Comparison of ENCODE assay signal across 10 mouse cellular contexts in genomic region chrX:101268025-101268754, GRCm38 (mm10). TPM values are rescaled to one million over a fixed set of nuclear protein-coding genes. Genes with fewer than 3 reads are reported as not detected.
DNase-seq lines count a peak whose midpoint lies in the region; ATAC-seq lines count a peak whose summit lies in the region.
"Had no signal": no experiment of that assay in that cellular context is flagged by ENCODE, and none has a peak within 500 bp of the region (broad histone marks: within the 10 kb centered on the region; RNA-seq: fewer than 3 reads in every experiment).

TSS of gene Il2rg (minus strand) at chrX:101268255.

- no peak within 1 kb of the TSS for H3K27ac ChIP-seq in heart, embryonic 15.5 days

- peak within 1 kb of the TSS; percentile 15; the same call in 1 of the 2 replicates for H3K4me2 ChIP-seq in heart, embryonic 15.5 days

- H3K4me1 ChIP-seq in heart, embryonic 15.5 days (replicated peaks), result no peaks in the 10 kb centered on the region

- H3K9ac ChIP-seq in heart, embryonic 15.5 days, result no peak within 1 kb of the TSS

- ATAC-seq in CD4-positive, CD25-positive, alpha-beta regulatory T cell, adult 4 months, result peak; percentile 92
- no peak; the same call in 1 of the 2 replicates for ATAC-seq in heart, embryonic 15.5 days (replicated peaks; ENCODE audit: insufficient number of reproducible peaks, insufficient read depth, low FRiP score, low read depth)

- H3K36me3 ChIP-seq in heart, embryonic 15.5 days, result no peaks in the 10 kb centered on the region

- no peaks in the 10 kb centered on the region for H3K9me3 ChIP-seq in heart, embryonic 15.5 days (replicated peaks)

- 41% methylated on average over 5 of the region's 5 CpGs for WGBS in heart, embryonic 15.5 days

- peak; percentile 7 for DNase-seq in adrenal gland, postnatal 14 days
- DNase-seq in adrenal gland, adult (ENCODE audit: inconsistent age in 2 of 2, low spot score in 1 of 2), result no peak
- peak; percentile 18 for DNase-seq in lung, postnatal 10 days
- no peak for DNase-seq in left cerebral cortex, adult 18-20 months (ENCODE audit: low spot score in 2 of 2)
- DNase-seq in cerebellum, postnatal 10 days, result no peak
- DNase-seq in urinary bladder, postnatal 14 days (ENCODE audit: low spot score), result no peak
- DNase-seq: layer of hippocampus, adult 9-11 months; right cerebral cortex, postnatal 4 days had no signal

- peak within 1 kb of the TSS; percentile 21; the same call in 1 of the 2 replicates for H3K4me3 ChIP-seq in heart, embryonic 15.5 days

- no peaks in the 10 kb centered on the region for H3K27me3 ChIP-seq in heart, embryonic 15.5 days

RNA-seq across cellular contexts. Expression of gene Il2rg, which starts in this region (rescaled TPM):
- 11.7 and 37.9 TPM in 2 replicates for total RNA-seq in adrenal gland, postnatal 14 days (2021)
- 1,000 to 10,000 TPM; 2,002 to 2,386 TPM for polyA plus RNA-seq in CD4-positive, CD25-positive, alpha-beta regulatory T cell, adult 4 months (2017; shearing (Covaris generic))
- 17.3 and 31.0 TPM in 2 replicates for polyA plus RNA-seq in heart, embryonic 15.5 days (2015; fragmentation: Nextera tagmentation; extraction: Ambion mirVana)
- total RNA-seq in left cerebral cortex, adult 18-20 months (2021), result 1 to 10 TPM in 1 of 2 experiments, under 1 TPM in 1; 0.86 to 1.3 TPM

Comparison
In these comparisons a context has a peak if more than half of its experiments do, and no peak if none do; other contexts are left out.
1. RNA of gene Il2rg (polyA plus RNA-seq): 2,002 to 2,386 TPM in CD4-positive, CD25-positive, alpha-beta regulatory T cell, adult 4 months; 17.3 to 31.0 TPM in heart, embryonic 15.5 days; every median in the first group is over 10 times any median in the second.
2. DNase-seq: peak in adrenal gland, postnatal 14 days (single experiment) and lung, postnatal 10 days (single experiment); none in adrenal gland, adult (0 of 2), left cerebral cortex, adult 18-20 months (0 of 2), cerebellum, postnatal 10 days (0 of 2) and urinary bladder, postnatal 14 days (single experiment).